Mouse (Mus musculus): Measurements from ENCODE around the gene Ppp3ca.

Gene Ppp3ca

GRCm38 (mm10) chr3:136684191-136684958 lies 14.5 kb downstream of the Ppp3ca start:
- CTCF ChIA-PET: interaction anchor here (0.6 kb wide), 1 partner anchor 28 kb away, joined by 6 read pairs; no protein-coding TSS in a partner anchor

- CTCF ChIA-PET: interaction anchor here (0.6 to 0.7 kb wide), 5 partner anchors 25 to 637 kb away, joined by 3 to 11 read pairs (median 4); no protein-coding TSS in a partner anchor
Measured at GRCm38 (mm10) chr3:136686429-136686828, 16.5 kb downstream of the Ppp3ca start.

- CTCF ChIA-PET: interaction anchor here (0.5 to 1.1 kb wide), 3 partner anchors 17 to 127 kb away, joined by 3 to 4 read pairs (median 4); no protein-coding TSS in a partner anchor
Measured at GRCm38 (mm10) chr3:136688101-136688586, 18.2 kb downstream of the Ppp3ca start.

GRCm38 (mm10) chr3:136689793-136690543 lies 20.0 kb downstream of the Ppp3ca start:
- CTCF ChIA-PET: no interaction called here

- CTCF ChIA-PET: interaction anchor here (0.6 kb wide), 2 partner anchors 14 to 224 kb away, joined by 5 to 6 read pairs; no protein-coding TSS in a partner anchor
Measured at GRCm38 (mm10) chr3:136691984-136692383, 22.1 kb downstream of the Ppp3ca start.

GRCm38 (mm10) chr3:136693547-136693946 lies 23.6 kb downstream of the Ppp3ca start:
- CTCF ChIA-PET: no interaction called here

- CTCF ChIA-PET: interaction anchor here (0.7 kb wide), 1 partner anchor 9 kb away, joined by 3 read pairs; no protein-coding TSS in a partner anchor
Measured at GRCm38 (mm10) chr3:136697626-136698191, 27.8 kb downstream of the Ppp3ca start.

- CTCF ChIA-PET: interaction anchor here (0.7 kb wide), 1 partner anchor 262 kb away, joined by 15 read pairs; no protein-coding TSS in a partner anchor
Measured at GRCm38 (mm10) chr3:136699711-136700110, 29.8 kb downstream of the Ppp3ca start.

- CTCF ChIA-PET: interaction anchor here (0.6 kb wide), 1 partner anchor 33 kb away, joined by 4 read pairs; no protein-coding TSS in a partner anchor
Measured at GRCm38 (mm10) chr3:136700447-136701009, 30.6 kb downstream of the Ppp3ca start.

GRCm38 (mm10) chr3:136702861-136703260 lies 32.9 kb downstream of the Ppp3ca start:
- CTCF ChIA-PET: no interaction called here

- CTCF ChIA-PET: interaction anchor here (1.0 kb wide), 1 partner anchor 33 kb away, joined by 3 read pairs; no protein-coding TSS in a partner anchor
Measured at GRCm38 (mm10) chr3:136704515-136705247, 34.8 kb downstream of the Ppp3ca start.

- CTCF ChIA-PET: interaction anchor here (0.6 to 1.0 kb wide), 3 partner anchors 14 to 19 kb away, joined by 3 to 5 read pairs (median 3); no protein-coding TSS in a partner anchor
Measured at GRCm38 (mm10) chr3:136706048-136706447, 36.1 kb downstream of the Ppp3ca start.

- CTCF ChIA-PET: interaction anchor here (0.6 to 0.7 kb wide), 2 partner anchors 15 to 19 kb away, joined by 3 to 5 read pairs; no protein-coding TSS in a partner anchor
Measured at GRCm38 (mm10) chr3:136706771-136707170, 36.8 kb downstream of the Ppp3ca start.

- CTCF ChIA-PET: no interaction called here
Measured at GRCm38 (mm10) chr3:136707222-136708019, 37.5 kb downstream of the Ppp3ca start.

GRCm38 (mm10) chr3:136708230-136708629 lies 38.3 kb downstream of the Ppp3ca start:
- CTCF ChIA-PET: no interaction called here

- CTCF ChIA-PET: interaction anchor here (1.0 kb wide), 1 partner anchor 17 kb away, joined by 3 read pairs; no protein-coding TSS in a partner anchor
Measured at GRCm38 (mm10) chr3:136710310-136710906, 40.5 kb downstream of the Ppp3ca start.

- CTCF ChIA-PET: no interaction called here
Measured at GRCm38 (mm10) chr3:136714307-136715039, 44.5 kb downstream of the Ppp3ca start.

GRCm38 (mm10) chr3:136716247-136716646 lies 46.3 kb downstream of the Ppp3ca start:
- CTCF ChIA-PET: no interaction called here
